Mouse (Mus musculus): ENCODE data around the gene Tmco4.

The Tmco4 gene

DNA sequence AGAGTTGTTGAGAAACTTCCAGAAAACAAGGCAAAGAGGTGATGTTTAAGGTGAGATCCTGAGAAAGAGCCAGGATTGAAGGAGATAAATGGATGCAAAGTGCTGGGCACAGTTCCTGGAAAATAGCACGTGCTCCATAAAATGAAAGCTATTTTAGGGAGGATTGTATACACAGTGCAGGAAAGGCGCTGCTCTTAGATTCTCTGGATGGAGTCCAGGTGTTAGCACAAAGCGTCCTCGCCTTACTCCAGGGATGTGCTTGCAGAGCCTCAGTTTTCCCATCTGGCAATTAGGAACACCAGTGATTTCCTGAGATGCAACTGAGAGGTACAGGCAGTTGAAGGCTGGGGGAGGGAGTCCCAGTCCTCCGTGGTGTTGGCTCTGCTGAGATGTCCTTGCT is 123.5 kb downstream of the Tmco4 start:
- no peak for DNase-seq

DNA sequence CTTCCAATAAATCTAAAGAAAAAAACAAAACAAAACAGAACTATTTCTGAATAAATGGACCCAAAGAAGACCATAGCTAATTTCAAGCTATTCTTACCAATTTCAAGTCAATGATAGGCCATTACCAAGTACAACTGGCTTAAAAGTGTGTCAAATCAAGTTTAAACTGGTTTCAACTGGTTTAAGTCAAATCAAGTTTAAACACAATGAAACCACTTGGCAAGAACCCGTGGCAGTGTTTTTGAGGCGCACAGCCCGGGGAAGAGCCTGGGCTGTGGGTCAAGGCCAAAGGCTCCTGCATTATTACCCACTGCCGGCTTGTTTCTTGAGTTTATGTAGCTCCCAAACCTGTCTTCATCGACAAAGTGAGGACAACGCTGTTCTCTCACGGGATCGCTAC is 127.6 kb downstream of the Tmco4 start:
- DNase-seq, result no peak

- DNase-seq, result no peak
Measured at GRCm38 (mm10) chr4:139101546-139101945, 128.9 kb downstream of the Tmco4 start.

- no peak for DNase-seq
Measured at GRCm38 (mm10) chr4:139105453-139105852, 132.8 kb downstream of the Tmco4 start.
